Mouse (Mus musculus) erythroblast, adult 5-6 weeks (primary cell): Measurements from ENCODE around the gene Nid1. TPM values are rescaled to one million over a fixed set of nuclear protein-coding genes. Genes with fewer than 3 reads are reported as not detected.

Experiments
- ATAC-seq: replicated peaks from 2 replicates; pipeline ENCODE4 v1.8.0; 2016; ENCODE audit warnings: moderate number of reproducible peaks, mild to moderate bottlenecking, moderate TSS enrichment, inconsistent platforms; ENCODE audit not compliant: poor library complexity, low FRiP score, severe bottlenecking
- total RNA-seq, 2 experiments: library from RNA; stranded (forward) in 1 of 2; stranded (reverse) in 1 of 2; fragments of 150-400 nt in 1 of 2; fragments of 200-764, 138-1000 nt in 1 of 2; gene quantifications; 2 replicates each; pipeline versions ENCODE4 v1.2.3 to v1.2.4; 2015 to 2017; ENCODE audit warnings: low replicate concordance in 2 of 2

The Nid1 gene
- total RNA-seq, 2 experiments from 2014 or later: not detected

DNA sequence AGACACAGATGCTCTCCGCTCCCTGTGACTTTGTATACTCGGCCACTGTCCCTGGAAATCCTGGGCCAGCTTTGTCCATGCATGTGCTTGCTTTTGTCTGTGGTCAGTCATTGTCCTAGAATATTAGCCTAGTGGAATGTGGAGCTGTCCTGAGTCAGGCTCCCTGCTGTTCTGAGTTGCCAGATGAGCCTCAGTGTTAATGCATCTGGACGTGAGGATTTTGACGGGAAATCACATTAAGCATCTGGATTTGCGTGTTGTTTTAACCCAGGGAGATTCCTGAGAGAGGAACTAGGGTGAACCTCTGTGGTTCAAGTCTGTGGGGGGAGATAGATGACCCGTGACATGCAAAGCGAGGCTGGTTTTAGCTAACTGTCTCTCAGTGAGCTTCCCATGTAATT, 47.0 kb downstream of the Nid1 start:
- no peak for ATAC-seq

DNA sequence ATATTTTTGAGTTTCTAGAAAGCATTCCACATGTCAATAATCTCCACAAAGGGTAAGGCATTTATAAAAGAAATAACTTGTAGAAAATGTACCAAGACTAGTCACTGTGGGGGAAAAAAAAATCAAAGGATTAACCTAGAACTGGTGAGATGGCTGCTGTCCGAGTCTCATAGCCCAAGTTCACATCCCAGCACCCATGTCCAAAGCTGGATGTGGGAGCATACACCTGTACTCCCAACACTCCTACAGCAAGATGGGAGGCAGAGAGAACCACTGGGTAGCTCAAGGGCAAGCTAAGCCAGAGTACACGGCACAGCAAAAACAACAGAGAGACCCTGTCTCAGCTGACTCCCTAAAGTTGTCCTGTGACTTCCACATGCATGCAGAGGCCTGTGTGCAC, 47.5 kb downstream of the Nid1 start:
- ATAC-seq: no peak

GRCm38 (mm10) chr13:13485682-13486081, 48.3 kb downstream of the Nid1 start:
- no peak for ATAC-seq

DNA sequence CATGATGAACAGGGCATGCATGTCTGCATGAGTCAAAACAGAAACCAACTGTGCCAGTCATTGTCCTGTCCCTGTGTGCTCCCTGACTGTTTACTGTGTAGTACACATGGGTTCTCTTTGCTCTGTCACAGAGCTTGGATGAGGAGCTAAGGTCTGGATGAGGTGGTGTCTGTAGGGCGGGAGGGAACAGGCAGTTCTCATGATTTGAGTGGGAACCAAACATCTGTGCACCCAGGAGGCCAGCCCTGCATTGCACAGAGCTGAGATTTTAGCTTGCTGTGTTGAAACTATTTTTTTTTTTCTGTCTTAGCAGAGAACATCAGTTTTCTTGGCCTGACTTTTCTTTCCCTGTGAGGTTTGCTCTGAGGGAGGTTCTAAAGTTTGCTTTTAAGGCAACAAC, 50.5 kb downstream of the Nid1 start:
- no peak for ATAC-seq

DNA sequence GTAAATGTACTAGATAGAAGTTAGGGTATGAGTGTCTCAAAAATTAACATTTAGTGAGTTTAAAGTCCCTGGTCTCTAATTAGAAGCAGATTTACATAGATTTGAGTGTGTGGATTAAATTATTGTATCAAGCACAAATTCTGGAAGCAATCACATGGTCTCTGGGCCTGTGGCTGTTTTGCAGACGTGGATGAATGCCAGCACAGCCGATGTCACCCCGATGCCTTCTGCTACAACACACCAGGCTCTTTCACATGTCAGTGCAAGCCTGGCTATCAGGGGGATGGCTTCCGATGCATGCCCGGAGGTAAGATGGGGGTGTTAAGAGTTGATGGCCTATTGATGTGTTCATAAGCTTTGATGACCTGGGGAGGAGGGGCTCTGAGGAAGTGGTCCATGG, 52.5 kb downstream of the Nid1 start:
- no peak for ATAC-seq

GRCm38 (mm10) chr13:13492151-13492550, 54.8 kb downstream of the Nid1 start:
- no peak for ATAC-seq

DNA sequence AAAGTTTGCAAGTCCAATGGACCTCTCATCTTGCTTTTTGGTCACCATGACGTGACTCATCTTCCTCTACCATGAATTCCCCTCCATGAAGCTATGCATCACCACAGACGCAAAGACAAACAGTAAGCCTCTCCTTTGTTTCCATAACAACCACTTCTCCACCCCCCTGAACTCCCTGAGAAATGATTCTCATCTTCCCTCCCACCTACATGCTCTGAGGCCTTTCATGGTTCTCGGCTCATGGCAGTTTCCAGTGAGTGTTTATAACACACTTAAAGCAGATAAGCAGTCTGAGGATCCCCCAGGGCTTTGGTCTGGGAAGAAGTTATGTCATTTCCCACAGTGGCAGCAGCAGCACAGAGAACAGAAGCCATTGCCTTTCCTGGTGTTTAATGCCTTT, 56.2 kb downstream of the Nid1 start:
- ATAC-seq: no peak

DNA sequence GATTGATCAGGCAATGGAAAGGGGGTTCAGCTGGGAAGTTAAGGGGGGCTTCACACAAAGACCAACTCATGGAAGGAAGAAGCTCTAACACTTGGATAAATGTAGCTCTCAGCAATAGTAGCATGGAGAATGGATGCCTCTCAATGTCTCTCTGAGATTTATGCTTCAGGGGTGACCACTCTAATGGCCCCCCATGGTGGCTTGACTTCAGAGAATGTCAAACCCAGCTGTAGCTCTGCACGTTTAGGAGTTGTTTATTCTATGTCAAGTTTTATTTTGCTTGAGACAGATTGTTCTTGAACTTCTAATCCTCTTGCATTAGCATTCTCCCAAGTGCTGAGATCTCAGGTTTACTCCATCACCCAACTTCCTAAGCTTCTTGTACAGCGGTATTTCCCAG, 60.7 kb downstream of the Nid1 start:
- no peak for ATAC-seq

GRCm38 (mm10) chr13:13502406-13502805, 65.1 kb downstream of the Nid1 start:
- ATAC-seq: no peak

- ATAC-seq: no peak
Measured at GRCm38 (mm10) chr13:13503695-13504386, 66.5 kb downstream of the Nid1 start.

DNA sequence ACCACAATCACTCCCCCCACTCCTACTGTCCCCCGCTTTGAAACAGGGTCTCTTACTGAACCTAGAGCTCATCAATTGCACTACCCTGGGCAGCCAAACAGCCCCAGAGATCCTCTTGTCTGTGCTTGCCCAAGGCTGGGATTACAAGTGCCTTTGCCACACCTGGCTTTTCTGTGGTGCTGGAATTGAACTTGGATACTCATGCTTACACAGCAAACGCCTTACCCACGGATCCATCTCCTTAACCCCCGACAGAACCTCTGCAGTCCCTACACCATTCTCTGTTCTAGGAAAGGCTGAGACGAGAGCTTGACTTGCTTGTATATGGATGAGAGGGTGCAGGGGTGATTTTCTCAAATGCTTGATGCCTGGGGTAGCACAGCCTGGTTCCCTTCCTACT, 67.7 kb downstream of the Nid1 start:
- ATAC-seq: no peak

- ATAC-seq: no peak
Measured at GRCm38 (mm10) chr13:13506556-13506955, 69.2 kb downstream of the Nid1 start.

DNA sequence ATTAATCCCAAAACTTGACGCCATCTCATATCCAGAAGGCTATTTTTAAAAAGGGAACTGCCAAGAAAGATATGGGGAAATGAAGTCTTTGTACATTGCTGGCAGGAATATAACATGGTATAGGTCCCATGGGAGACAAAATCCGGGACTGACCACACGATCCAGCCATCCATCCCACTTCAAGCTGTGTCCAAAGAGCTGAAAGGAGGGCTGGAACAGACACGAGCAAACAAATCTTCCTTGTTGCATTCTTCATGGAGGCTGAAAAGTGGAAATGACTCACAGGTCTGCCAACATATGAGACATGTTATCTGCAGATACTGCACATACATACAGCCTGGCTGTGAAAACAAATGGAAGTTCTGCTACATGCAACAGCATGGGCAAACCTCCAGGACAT, 77.5 kb downstream of the Nid1 start:
- ATAC-seq: no peak

DNA sequence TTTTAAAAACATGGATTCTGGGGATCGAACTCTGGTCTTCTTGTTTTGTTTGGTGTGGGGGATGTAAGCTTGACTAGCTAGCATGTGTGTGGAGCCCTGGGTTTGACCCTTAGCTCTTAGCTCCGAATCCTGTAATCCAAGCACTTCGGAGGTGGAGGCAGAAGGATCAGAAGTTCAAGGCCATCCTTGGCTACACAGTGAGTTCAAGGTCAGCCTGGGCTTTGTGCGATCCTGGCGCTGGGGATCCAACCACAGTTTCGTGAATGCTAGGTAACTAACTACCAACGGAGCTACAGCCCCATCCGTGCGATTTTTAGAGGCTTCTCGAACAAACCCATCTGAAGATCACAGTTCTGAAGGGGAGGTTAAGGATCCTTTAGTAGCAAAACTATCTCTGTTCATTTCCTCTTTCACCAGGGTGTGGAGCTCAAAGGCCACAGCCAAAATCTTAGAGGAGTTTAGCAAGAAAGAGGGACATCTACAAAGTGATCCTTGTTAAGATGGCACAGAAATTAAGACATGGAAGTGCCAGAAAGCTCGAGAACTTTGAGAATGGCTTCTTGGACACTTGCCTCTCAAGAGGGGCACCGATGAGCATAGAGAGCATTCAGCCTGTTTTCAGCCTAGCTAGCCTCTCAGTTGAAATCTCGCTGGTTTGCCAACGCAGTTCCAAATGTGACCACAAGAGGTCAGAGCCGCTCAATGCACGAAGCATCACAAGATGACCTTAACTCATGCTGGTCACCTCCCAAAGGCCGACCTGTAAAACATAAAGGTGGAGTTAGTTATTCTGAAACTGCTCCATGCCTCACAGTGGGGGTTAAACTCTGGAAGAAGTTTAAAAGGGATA, 79.2 kb downstream of the Nid1 start:
- no peak for ATAC-seq

DNA sequence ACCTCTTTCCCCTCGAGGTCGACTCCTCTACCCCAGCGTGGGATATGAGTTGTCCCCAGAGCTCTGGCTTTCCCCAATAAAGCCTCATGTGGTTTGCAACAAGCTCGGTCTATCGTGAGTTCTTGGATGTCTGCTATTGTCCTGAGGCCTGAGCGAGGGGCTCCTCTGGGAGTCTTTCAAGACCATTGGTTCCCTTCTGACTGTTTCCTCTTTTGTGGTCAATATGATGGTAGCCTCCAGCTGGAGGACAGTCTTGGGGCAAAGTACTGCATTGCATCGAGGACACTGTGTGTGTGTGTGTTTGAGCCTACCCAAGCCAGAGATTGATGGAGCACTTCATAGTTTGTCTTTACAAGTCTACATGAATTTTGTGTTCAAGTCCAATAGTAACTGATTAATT, 80.8 kb downstream of the Nid1 start:
- no peak for ATAC-seq

DNA sequence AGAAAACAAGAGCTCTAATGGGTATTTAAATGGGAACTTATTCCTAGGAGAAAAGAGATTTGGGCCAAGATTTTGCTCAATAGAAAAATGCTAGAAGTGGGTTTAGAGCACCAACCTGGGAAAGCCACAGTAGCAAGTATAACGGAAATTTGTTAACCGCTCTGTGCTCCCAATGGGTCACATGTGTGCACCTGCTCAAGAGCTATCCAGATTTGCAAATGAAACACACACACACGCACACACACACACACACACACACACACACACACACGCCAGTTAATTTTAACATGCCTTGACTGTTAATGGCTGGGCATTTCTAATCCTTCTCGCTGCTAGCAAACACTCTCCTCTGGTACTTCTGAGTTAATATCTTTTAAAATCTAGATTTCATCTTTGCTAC, 83.1 kb downstream of the Nid1 start:
- ATAC-seq: no peak

- no peak for ATAC-seq
Measured at GRCm38 (mm10) chr13:13523625-13524584, 86.6 kb downstream of the Nid1 start.

- ATAC-seq: no peak
Measured at GRCm38 (mm10) chr13:13525205-13525604, 87.9 kb downstream of the Nid1 start.

- no peak for ATAC-seq
Measured at GRCm38 (mm10) chr13:13525877-13526276, 88.5 kb downstream of the Nid1 start.

DNA sequence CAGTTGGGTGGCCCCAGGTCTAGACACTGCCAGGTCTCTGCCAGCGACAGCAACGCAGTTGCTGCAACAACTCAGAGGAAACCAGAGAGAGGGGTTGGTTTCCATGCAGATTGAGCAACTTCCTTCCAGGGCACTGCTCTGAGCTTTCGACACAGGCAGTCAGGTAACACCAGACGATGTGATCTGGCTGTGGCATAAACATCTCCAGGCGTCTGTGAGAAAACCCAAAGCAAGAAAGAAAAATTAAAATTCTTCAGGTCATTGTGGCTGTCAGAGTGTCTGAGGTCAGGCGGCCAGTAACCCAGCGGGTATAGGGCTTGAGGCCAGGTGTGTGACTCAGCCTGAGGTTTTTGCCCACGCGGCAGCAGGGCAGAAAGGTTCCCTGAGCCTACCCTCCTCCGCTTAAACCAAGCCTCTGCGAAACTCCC, 91.8 kb downstream of the Nid1 start:
- ATAC-seq: no peak
